In genomic region chr6:85295384-85296167, GRCm38 (mm10) we compare ENCODE assay signal across 10 mouse cellular contexts. TPM values are rescaled to one million over a fixed set of nuclear protein-coding genes. Genes with fewer than 3 reads are reported as not detected.
DNase-seq lines count a peak whose midpoint lies in the region; ATAC-seq and TF ChIP-seq lines count a peak whose summit lies in the region.
"Had no signal": no experiment of that assay in that cellular context is flagged by ENCODE, and none has a peak within 500 bp of the region (broad histone marks: within the 10 kb centered on the region; RNA-seq: fewer than 3 reads in every experiment).

No protein-coding gene starts in this region.

- ATAC-seq in CD4-positive, CD25-positive, alpha-beta regulatory T cell, adult 4 months, result no peak
- no peak for ATAC-seq in limb, embryonic 14.5 days (ENCODE audit: low FRiP score, low read depth)

- WGBS in forebrain, embryonic 10.5 days, result 66% methylated on average over 7 of the region's 7 CpGs
- WGBS in hindbrain, embryonic 10.5 days, result 71% methylated on average over 7 of the region's 7 CpGs
- 60% methylated on average over 7 of the region's 7 CpGs for WGBS in limb, embryonic 14.5 days

- no peak overlapping the region for H3K4me3 ChIP-seq in forebrain, embryonic 10.5 days
- no peak overlapping the region for H3K4me3 ChIP-seq in hindbrain, embryonic 10.5 days
- no peak overlapping the region for H3K4me3 ChIP-seq in limb, embryonic 14.5 days (replicated peaks; ENCODE audit: low read length)
- H3K4me3 ChIP-seq: erythroblast, embryonic 14.5 days had no signal

- no peak for TF ChIP-seq POLR2A in limb, embryonic 14.5 days (IDR thresholded peaks at IDR 0.05; ENCODE audit: borderline replicate concordance, extremely low read depth, insufficient read depth, insufficient read length)

- no peaks in the 10 kb centered on the region for H3K9me3 ChIP-seq in forebrain, embryonic 10.5 days
- no peaks in the 10 kb centered on the region for H3K9me3 ChIP-seq in hindbrain, embryonic 10.5 days
- no peaks in the 10 kb centered on the region for H3K9me3 ChIP-seq in limb, embryonic 14.5 days (ENCODE audit: control insufficient read depth, low read length)

- H3K27me3 ChIP-seq in forebrain, embryonic 10.5 days (ENCODE audit: poor library complexity, severe bottlenecking), result no peaks in the 10 kb centered on the region
- H3K27me3 ChIP-seq in hindbrain, embryonic 10.5 days (ENCODE audit: insufficient read depth, poor library complexity, severe bottlenecking), result no peaks in the 10 kb centered on the region
- no peaks in the 10 kb centered on the region for H3K27me3 ChIP-seq in limb, embryonic 14.5 days (ENCODE audit: control insufficient read depth, insufficient read depth, low read length)

- H3K36me3 ChIP-seq in forebrain, embryonic 10.5 days (replicated peaks), result peaks cover 12% of the 10 kb centered on the region
- no peaks in the 10 kb centered on the region for H3K36me3 ChIP-seq in hindbrain, embryonic 10.5 days
- H3K36me3 ChIP-seq in limb, embryonic 14.5 days (ENCODE audit: control insufficient read depth, insufficient read depth, low read length), result no peaks in the 10 kb centered on the region

- peak; percentile 24 for DNase-seq in CD4-positive, CD25-positive, alpha-beta regulatory T cell, adult 2 months (ENCODE audit: low read depth, low spot score)
- peak; percentile 6 to 15 for DNase-seq in thymus, postnatal 36 days
- DNase-seq in thymus, postnatal 14 days, result no peak
- no peak for DNase-seq in forebrain, embryonic 10.5 days (ENCODE audit: extremely low spot score, low spot score)
- DNase-seq in hindbrain, embryonic 10.5 days (ENCODE audit: low spot score), result no peak
- DNase-seq in limb, embryonic 14.5 days (ENCODE audit: low spot score), result peak; percentile 33
- peak; percentile 95 to 97 for DNase-seq in spleen, postnatal 36 days (ENCODE audit: low spot score in 2 of 2)

- H3K4me1 ChIP-seq in forebrain, embryonic 10.5 days, result peaks cover 41% of the 10 kb centered on the region
- peaks cover 27% of the 10 kb centered on the region for H3K4me1 ChIP-seq in hindbrain, embryonic 10.5 days (replicated peaks)
- peaks cover 12% of the 10 kb centered on the region; the same call in 1 of the 2 replicates for H3K4me1 ChIP-seq in limb, embryonic 14.5 days (ENCODE audit: control insufficient read depth, insufficient read depth, low read length)

- H3K9ac ChIP-seq in limb, embryonic 14.5 days (ENCODE audit: low read depth, low read length, severe bottlenecking), result 0 out of 2 replicates have a peak overlapping the region, but pooled peaks have one; percentile 12

- peak overlapping the region; percentile 72 for H3K27ac ChIP-seq in forebrain, embryonic 10.5 days
- H3K27ac ChIP-seq in hindbrain, embryonic 10.5 days, result peak overlapping the region; percentile 45
- no peak overlapping the region for H3K27ac ChIP-seq in limb, embryonic 14.5 days (replicated peaks; ENCODE audit: low read depth, low read length)
- H3K27ac ChIP-seq: macrophage had no signal

- H3K4me2 ChIP-seq in limb, embryonic 14.5 days (replicated peaks; ENCODE audit: low read depth, low read length, severe bottlenecking), result no peak overlapping the region

RNA-seq across cellular contexts. Expression of gene Sfxn5, which starts 37.6 kb away (rescaled TPM):
- 1 to 10 TPM; 2.9 to 3.1 TPM for polyA plus RNA-seq in CD4-positive, CD25-positive, alpha-beta regulatory T cell, adult 4 months (2017; shearing (Covaris generic))
- 11.7 and 14.3 TPM in 2 replicates for polyA plus RNA-seq in forebrain, embryonic 10.5 days (2016; fragmentation: Nextera tagmentation; extraction: Ambion mirVana)
- polyA plus RNA-seq in hindbrain, embryonic 10.5 days (2016; fragmentation: Nextera tagmentation; extraction: Ambion mirVana), result 8.0 and 9.4 TPM in 2 replicates
- polyA plus RNA-seq in limb, embryonic 14.5 days (2012; rRNA removed), result 5.8 and 7.4 TPM in 2 replicates
- 6.6 and 9.3 TPM in 2 replicates for polyA plus RNA-seq in limb, embryonic 14.5 days (2014; fragmentation: Nextera tagmentation; extraction: Ambion mirVana)

Comparison
In these comparisons a context has a peak if more than half of its experiments do, and no peak if none do; other contexts are left out.
1. DNase-seq: peak in CD4-positive, CD25-positive, alpha-beta regulatory T cell, adult 2 months (single experiment), thymus, postnatal 36 days (2 of 2), limb, embryonic 14.5 days (single experiment) and spleen, postnatal 36 days (2 of 2); none in thymus, postnatal 14 days (single experiment), forebrain, embryonic 10.5 days (single experiment) and hindbrain, embryonic 10.5 days (single experiment).